Mouse (Mus musculus) midbrain, embryonic 16.5 days (tissue): ENCODE measurements around the gene Colgalt1. TPM values are rescaled to one million over a fixed set of nuclear protein-coding genes. Genes with fewer than 3 reads are reported as not detected.

Experiments used
- ATAC-seq: fragments of 200-750 bp; cut with Nextera tagmentation; 2 replicates; pipeline ENCODE4 v1.8.0; 2017; ENCODE audit warnings: moderate TSS enrichment
- H3K27ac ChIP-seq: fragments of 300-500 bp; sonication (generic); 2 replicates; pipeline ENCODE4 v1.5.1; 2014; ENCODE audit warnings: mild to moderate bottlenecking, low read length, mixed read lengths
- H3K27me3 ChIP-seq: fragments of 300-500 bp; sonication (generic); 2 replicates; pipeline ENCODE4 v1.6.1; 2014; ENCODE audit warnings: low read depth, low read length, mixed read lengths; ENCODE audit not compliant: control insufficient read depth, insufficient read depth
- H3K36me3 ChIP-seq: fragments of 300-500 bp; sonication (generic); 2 replicates; pipeline ENCODE4 v1.6.1; 2014; ENCODE audit warnings: mild to moderate bottlenecking, low read length, moderate library complexity, mixed read lengths; ENCODE audit not compliant: control insufficient read depth, insufficient read depth
- H3K4me1 ChIP-seq: fragments of 300-500 bp; sonication (generic); 2 replicates; pipeline ENCODE4 v1.6.1; 2014; ENCODE audit warnings: mild to moderate bottlenecking, low read length, mixed read lengths; ENCODE audit not compliant: control insufficient read depth, insufficient read depth
- H3K4me2 ChIP-seq: fragments of 300-500 bp; sonication (generic); 2 replicates; pipeline ENCODE4 v1.6.1; 2014; ENCODE audit warnings: mild to moderate bottlenecking, low read length, mixed read lengths
- H3K4me3 ChIP-seq: fragments of 300-500 bp; sonication (generic); 2 replicates; pipeline ENCODE4 v1.5.1; 2014; ENCODE audit warnings: low read depth, mild to moderate bottlenecking, low read length, moderate library complexity, mixed read lengths
- H3K9ac ChIP-seq: fragments of 300-500 bp; sonication (generic); 2 replicates; pipeline ENCODE4 v1.6.1; 2014; ENCODE audit warnings: low read depth, low read length, mixed read lengths
- H3K9me3 ChIP-seq: fragments of 300-500 bp; sonication (generic); replicated peaks from 2 replicates; pipeline ENCODE4 v1.6.1; 2014; ENCODE audit warnings: mild to moderate bottlenecking, low read length, mixed read lengths; ENCODE audit not compliant: control insufficient read depth, poor library complexity, severe bottlenecking
- WGBS: fragments of 180-500 bp; shearing (Covaris S2); extraction: QIAGEN DNeasy Blood & Tissue Kit; methylation state at CpG from one replicate; pipeline ENCODE4 v1.1.7; 2014; 5-methylcytosine and 5-hydroxymethylcytosine counted together
- polyA plus RNA-seq: library from polyadenylated mRNA; unstranded; fragments of >200 nt; fragmentation: Nextera tagmentation; extraction: Ambion mirVana; gene quantifications from 2 replicates; pipeline ENCODE4 v1.2.1, GENCODE M21; 2015

The Colgalt1 gene
- polyA plus RNA-seq, result 68.8 and 70.8 TPM in 2 replicates

DNA sequence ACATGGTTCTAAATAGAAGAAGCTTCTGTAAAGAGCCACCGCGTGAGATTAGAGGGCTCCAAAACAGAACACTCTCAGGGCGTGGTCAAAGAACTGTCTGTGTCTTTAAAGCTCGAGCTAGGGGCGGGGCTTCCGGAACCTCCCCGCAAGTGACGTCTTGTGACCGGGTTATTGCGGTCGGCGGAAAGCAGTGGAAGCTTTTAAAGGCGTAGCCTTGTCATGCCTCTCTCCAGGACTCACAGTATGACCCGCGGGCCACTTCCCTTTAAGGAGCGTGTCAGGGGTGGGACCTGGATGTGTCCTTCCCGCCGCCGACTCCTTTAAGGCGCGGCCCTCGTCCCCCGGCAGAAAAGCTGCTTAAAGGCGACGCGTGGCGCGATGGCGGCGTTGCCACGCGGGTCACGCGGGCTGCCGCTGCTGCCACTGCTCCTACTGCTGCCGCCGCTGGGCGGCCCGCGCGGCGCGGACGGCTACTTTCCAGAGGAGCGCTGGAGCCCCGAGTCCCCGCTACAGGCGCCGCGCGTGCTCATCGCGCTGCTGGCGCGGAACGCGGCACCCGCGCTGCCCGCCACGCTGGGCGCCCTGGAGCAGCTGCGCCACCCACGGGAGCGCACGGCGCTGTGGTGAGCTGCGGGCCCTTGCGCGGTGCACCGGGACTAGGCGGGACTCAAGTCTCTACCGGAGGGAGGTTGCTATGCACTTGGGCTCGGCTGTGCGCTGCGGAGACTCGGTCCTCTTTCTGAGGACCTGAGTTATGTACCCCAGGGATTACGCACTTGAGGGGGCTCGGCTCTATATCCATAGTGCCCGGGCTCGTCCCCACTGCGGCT lies at the start of gene Colgalt1:
Gene Colgalt1, plus strand, starts transcription at position 177 of the 830 bp plus-strand sequence.
- peak; percentile 99 for ATAC-seq
- Histone ChIP-seq H3K27ac (peak within 1 kb of the TSS; percentile 89), H3K4me1 (peaks cover 9% of the 10 kb centered on the region), H3K9ac (peak within 1 kb of the TSS; percentile 89), H3K9me3 (no peaks in the 10 kb centered on the region), H3K36me3 (peaks cover 9% of the 10 kb centered on the region; the same call in 1 of the 2 replicates), H3K27me3 (no peaks in the 10 kb centered on the region), H3K4me3 (peak within 1 kb of the TSS; percentile 83), H3K4me2 (peak within 1 kb of the TSS; percentile 75)
- WGBS, result under 1% methylated on average over 68 of the region's 82 CpGs

DNA sequence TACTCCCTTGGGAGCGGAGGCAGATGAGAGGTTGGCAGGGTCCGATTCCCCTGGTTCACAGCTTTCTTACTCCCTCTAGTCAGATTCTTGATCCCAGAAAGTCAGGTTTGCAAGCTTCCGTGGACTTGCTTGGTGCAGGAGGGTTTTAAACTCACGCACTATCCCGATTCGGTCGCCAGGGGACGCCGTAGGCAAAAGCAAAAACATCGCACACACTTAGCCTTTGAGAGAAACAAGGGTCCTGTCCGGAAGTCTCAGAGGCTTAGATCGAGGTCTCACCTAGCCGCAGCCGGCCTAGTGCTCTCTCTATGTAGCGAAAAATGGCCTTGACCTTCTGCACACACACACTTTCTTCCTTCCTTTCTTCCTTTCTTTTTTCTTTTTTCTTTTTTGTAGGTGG lies 49.4 kb upstream of the Colgalt1 start:
- Histone ChIP-seq H3K9ac (no peak overlapping the region), H3K36me3 (no peaks in the 10 kb centered on the region), H3K4me2 (no peak overlapping the region), H3K9me3 (no peaks in the 10 kb centered on the region), H3K27ac (no peak overlapping the region), H3K4me3 (no peak overlapping the region), H3K27me3 (peaks cover 65% of the 10 kb centered on the region), H3K4me1 (peaks cover 13% of the 10 kb centered on the region)
- WGBS, result 3% methylated on average over 15 of the region's 15 CpGs
- 0 out of 2 replicates have a peak, but pooled peaks have one; percentile 22 for ATAC-seq

DNA sequence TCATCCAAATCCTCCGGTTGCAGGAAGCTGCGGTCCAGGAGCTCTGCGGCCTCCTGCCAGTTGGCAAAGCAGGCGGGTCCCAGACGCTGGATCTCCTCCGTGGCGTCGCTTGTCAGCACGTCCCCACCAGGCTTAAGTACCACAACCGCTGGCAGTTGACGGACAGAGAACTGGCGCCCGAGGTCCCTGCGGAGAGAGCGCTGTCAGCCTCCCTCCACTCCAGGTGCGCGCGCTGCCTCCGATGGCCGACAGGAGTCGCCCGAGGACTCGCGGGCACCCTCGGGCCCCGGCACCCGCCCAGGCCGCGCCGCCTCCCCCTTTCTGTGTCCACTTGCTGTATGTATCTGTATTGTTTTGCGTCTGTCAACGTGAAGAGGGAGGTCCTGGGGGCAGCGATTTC lies 48.0 kb upstream of the Colgalt1 start:
- peak overlapping the region; percentile 55 for H3K9ac ChIP-seq

DNA sequence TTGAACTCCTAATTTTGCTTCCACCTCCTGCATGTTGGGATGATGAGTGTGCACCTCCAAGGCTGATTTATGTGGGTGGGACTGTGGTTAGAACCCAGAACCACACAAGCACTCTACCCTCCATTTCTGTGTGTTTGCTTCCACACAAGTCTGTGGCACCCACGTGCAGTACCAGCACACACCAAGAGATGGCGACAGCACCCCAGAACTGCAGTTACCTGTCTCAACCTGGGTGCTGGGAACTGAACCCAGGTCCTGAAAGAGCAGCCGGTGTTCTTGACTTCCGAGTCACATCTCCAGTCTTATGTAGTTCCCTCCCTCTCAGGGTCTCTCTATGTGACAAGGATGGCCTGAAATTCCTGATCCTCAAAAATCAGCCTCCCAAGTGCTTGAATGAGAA lies 46.8 kb upstream of the Colgalt1 start:
- Histone ChIP-seq H3K4me1 (peaks cover 7% of the 10 kb centered on the region), H3K9ac (no peak overlapping the region), H3K36me3 (no peaks in the 10 kb centered on the region), H3K4me3 (no peak overlapping the region), H3K27me3 (peaks cover 43% of the 10 kb centered on the region), H3K4me2 (no peak overlapping the region), H3K27ac (no peak overlapping the region), H3K9me3 (no peaks in the 10 kb centered on the region)
- 91% methylated on average over 4 of the region's 4 CpGs for WGBS
- no peak for ATAC-seq

More for the DNA sequence above, 48.0 kb upstream of the Colgalt1 start:
- peak overlapping the region; percentile 47 for H3K4me2 ChIP-seq
- WGBS, result under 1% methylated on average over 33 of the region's 33 CpGs
- H3K4me3 ChIP-seq, result peak overlapping the region; percentile 28
- H3K9me3 ChIP-seq, result no peaks in the 10 kb centered on the region
- peaks cover 55% of the 10 kb centered on the region for H3K27me3 ChIP-seq
- no peak overlapping the region for H3K27ac ChIP-seq
- ATAC-seq, result peak; percentile 46; the same call in 1 of the 2 replicates
- H3K4me1 ChIP-seq, result peaks cover 13% of the 10 kb centered on the region
- no peaks in the 10 kb centered on the region for H3K36me3 ChIP-seq

DNA sequence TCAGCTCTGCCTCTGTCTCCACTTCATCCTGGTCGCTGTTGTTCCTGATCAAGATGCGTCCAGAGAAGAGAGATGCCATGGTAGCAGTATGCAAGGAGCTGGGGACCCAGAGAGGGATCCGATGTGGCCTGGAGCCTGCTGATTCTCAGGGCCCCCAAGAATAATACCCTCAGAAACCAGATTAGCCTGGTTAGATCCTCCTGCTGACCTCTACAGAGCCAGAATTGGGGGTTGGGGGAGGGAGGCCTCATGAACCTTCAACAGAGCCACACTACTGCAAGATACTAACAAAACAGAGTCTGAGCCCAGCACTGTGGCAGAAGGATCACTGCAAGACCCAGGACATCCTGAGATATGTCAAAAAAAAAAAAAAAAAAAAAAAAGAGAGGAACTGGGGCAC lies 44.3 kb upstream of the Colgalt1 start, which contains the start of gene Nxnl1:
Gene Nxnl1, minus strand, starts transcription at position 101 of the 400 bp plus-strand sequence.
- H3K9me3 ChIP-seq, result no peaks in the 10 kb centered on the region
- H3K27me3 ChIP-seq, result peaks cover 21% of the 10 kb centered on the region
- no peak within 1 kb of the TSS for H3K4me3 ChIP-seq
- H3K9ac ChIP-seq, result no peak within 1 kb of the TSS
- no peak for ATAC-seq
- H3K4me1 ChIP-seq, result peaks cover 11% of the 10 kb centered on the region
- no peak within 1 kb of the TSS for H3K27ac ChIP-seq
- no peak within 1 kb of the TSS for H3K4me2 ChIP-seq
- no peaks in the 10 kb centered on the region for H3K36me3 ChIP-seq
- 54% methylated on average over 3 of the region's 3 CpGs for WGBS

DNA sequence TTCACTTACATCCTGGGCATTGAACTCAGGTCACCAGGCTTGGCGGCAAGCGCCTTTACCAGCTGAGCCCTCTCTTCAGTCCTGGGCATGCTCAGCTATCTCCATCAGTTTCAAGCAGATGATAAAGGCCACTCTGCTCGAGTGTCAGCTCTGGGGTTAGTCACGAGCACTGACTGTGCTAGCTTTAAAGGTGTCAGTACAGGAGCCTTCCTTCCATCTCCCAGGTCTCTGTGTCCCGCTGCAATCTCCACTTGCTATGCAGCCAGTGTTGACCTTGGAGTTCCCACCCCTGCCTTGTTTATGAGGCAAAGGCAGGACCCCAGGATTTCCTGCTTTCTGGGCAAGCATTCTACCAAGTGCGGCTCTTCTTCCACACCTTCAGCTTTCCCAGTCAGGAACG lies 43.2 kb upstream of the Colgalt1 start:
- H3K27ac ChIP-seq, result no peak overlapping the region
- no peaks in the 10 kb centered on the region for H3K36me3 ChIP-seq

DNA sequence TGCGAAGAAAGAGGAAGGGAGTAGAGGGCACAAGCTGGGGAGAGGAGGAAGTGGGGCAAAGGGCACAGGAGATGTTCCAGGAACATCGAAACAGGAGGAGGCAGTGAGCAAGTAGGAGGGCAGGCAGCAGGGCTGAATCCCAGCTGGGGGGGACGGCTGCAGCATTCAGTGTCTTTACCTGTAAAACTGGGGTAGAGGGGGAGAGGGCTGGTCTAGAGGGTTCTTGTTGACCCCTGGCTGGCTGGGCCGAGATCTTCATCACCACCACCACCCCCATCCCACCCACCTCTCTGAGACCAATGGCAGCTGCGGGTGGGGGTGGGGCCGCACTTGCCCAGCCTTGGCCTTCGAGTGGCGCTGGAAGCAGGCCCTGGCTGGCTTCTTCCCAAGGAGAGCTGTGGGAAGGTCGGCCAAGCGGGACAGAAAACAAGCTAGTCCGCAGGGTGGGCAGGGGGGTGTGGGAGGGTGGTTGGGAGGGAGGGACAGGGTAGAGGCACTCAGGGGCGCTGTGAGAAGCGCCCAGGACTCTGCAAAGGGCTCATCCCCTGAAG lies 42.3 kb upstream of the Colgalt1 start, which contains the start of gene Slc27a1:
Gene Slc27a1, plus strand, starts transcription at position 496 of the 551 bp plus-strand sequence.
- WGBS, result 9% methylated on average over 13 of the region's 13 CpGs
- Histone ChIP-seq H3K4me3 (peak within 1 kb of the TSS; percentile 73), H3K9ac (peak within 1 kb of the TSS; percentile 75), H3K4me1 (peaks cover 19% of the 10 kb centered on the region), H3K27ac (peak within 1 kb of the TSS; percentile 90), H3K36me3 (no peaks in the 10 kb centered on the region), H3K27me3 (peaks cover 7% of the 10 kb centered on the region; the same call in 1 of the 2 replicates), H3K9me3 (no peaks in the 10 kb centered on the region), H3K4me2 (peak within 1 kb of the TSS; percentile 62)
- no peak for ATAC-seq

More for the DNA sequence above, 43.2 kb upstream of the Colgalt1 start:
- peaks cover 20% of the 10 kb centered on the region for H3K4me1 ChIP-seq
- no peak for ATAC-seq
- no peak overlapping the region for H3K4me3 ChIP-seq
- no peak overlapping the region for H3K9ac ChIP-seq
- no peaks in the 10 kb centered on the region for H3K9me3 ChIP-seq
- H3K27me3 ChIP-seq, result peaks cover 10% of the 10 kb centered on the region
- WGBS, result 79% methylated on average over 7 of the region's 7 CpGs
- no peak overlapping the region for H3K4me2 ChIP-seq

DNA sequence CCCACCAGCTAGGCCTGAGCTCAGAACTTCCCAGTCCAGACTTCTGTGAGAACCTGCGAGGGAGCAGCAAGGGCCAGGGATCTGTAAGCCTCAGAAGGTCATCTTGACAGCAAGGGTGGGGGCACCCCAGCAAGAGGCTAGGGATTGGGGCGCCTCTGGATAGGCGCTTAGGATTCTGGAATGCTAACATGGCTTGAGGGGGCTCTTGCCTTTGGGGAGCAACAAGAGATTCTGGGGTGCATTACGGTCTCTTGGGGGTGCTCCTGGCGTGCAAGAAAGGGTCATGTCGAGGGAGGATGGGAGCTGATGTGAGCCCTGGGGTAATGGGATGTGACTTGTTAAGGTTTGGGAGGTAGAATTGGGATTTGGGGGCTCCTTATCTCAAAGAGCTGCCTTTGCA lies 41.9 kb upstream of the Colgalt1 start:
- ATAC-seq, result no peak
- H3K36me3 ChIP-seq, result no peaks in the 10 kb centered on the region
- H3K27ac ChIP-seq, result peak overlapping the region; percentile 90
- peaks cover 7% of the 10 kb centered on the region; the same call in 1 of the 2 replicates for H3K27me3 ChIP-seq
- peak overlapping the region; percentile 73 for H3K4me3 ChIP-seq
- no peaks in the 10 kb centered on the region for H3K9me3 ChIP-seq
- H3K9ac ChIP-seq, result peak overlapping the region; percentile 75
- peak overlapping the region; percentile 62 for H3K4me2 ChIP-seq
- H3K4me1 ChIP-seq, result peaks cover 19% of the 10 kb centered on the region
- WGBS, result 16% methylated on average over 6 of the region's 6 CpGs
